Mouse (Mus musculus): ENCODE measurements around the gene Sh2d1b1. TPM values are rescaled to one million over a fixed set of nuclear protein-coding genes. Genes with fewer than 3 reads are reported as not detected.

The Sh2d1b1 gene
- 1 to 10 TPM; 1.9 to 2.4 TPM for total RNA-seq (2023)

GRCm38 (mm10) chr1:170277016-170277415, at the start of gene Sh2d1b1:
Gene Sh2d1b1 (plus strand): TSS chr1:170277320.

DNA sequence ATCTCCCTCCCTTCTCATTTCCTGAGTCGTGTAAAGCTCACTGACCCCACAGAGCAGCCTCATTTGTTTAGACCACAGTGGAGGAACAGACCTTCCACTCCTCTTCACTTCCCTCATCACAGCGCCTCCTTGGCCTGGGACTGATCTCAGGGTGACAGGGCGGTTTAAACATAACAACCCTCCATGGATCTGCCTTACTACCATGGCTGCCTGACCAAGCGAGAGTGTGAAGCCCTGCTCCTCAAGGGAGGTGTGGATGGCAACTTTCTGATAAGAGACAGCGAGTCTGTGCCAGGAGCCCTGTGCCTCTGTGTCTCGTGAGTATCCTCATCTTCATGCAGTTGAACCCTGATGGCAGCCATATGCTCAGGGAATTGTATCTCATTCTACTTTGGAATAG, 44.4 kb upstream of the Sh2d1b1 start, which contains the start of gene Sh2d1b2:
Gene Sh2d1b2 (plus strand): TSS at position 62 of the 400 bp plus-strand sequence.

GRCm38 (mm10) chr1:170306232-170306631, 29.1 kb downstream of the Sh2d1b1 start, which contains the start of gene Gm7694:
Gene Gm7694 (minus strand): TSS chr1:170306332.

DNA sequence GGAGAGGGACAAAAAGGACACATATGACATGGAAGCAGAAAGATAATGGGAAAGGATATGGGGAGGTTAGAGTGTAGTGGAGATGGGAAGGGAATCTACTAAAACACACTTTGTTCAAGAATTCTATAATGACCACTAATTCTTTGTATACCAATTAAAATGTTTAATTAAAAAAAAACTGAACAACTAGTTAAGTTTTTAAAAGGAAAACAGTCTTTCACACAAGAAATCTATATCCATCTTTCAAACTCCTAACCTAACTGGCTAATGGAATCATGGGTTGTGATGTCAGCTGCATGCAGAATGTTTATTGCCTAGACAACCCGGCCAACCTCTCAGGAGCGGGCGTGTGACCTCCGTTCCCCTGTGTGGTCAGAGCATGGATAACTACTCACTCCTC, 31.4 kb downstream of the Sh2d1b1 start, which contains the start of gene Spata46:
Gene Spata46 (plus strand): TSS at position 301 of the 400 bp plus-strand sequence.

Other genes starting within 250 kb of the Sh2d1b1 start
- under 1 TPM; 0.18 to 0.37 TPM for gene Ddr2, start 166.6 kb upstream of the Sh2d1b1 start, total RNA-seq (2023)
- gene Uap1, start 102.4 kb upstream of the Sh2d1b1 start, total RNA-seq (2023) = 10 to 100 TPM; 45.6 to 49.7 TPM
- gene Uhmk1, start 61.9 kb upstream of the Sh2d1b1 start, total RNA-seq (2023) = 10 to 100 TPM; 31.7 TPM
- not detected for gene Sh2d1b2, start 44.6 kb upstream of the Sh2d1b1 start, total RNA-seq (2023)
- 10 to 100 TPM; 10.6 to 12.7 TPM for gene Gm7694, start 29.0 kb downstream of the Sh2d1b1 start, total RNA-seq (2023)
- not detected for gene Spata46, start 31.5 kb downstream of the Sh2d1b1 start, total RNA-seq (2023)

Data from neutrophil, adult 59 days (primary cell).